Mouse (Mus musculus): Measurements from ENCODE around the gene Ahctf1. TPM values are rescaled to one million over a fixed set of nuclear protein-coding genes. Genes with fewer than 3 reads are reported as not detected.

The Ahctf1 gene
- total RNA-seq, 2 experiments from 2014 or later: 26.2 to 45.3 TPM

GRCm38 (mm10) chr1:179807468-179807867 is 4.0 kb upstream of the Ahctf1 start:
- no peak for DNase-seq (ENCODE audit: low spot score in 2 of 2)
- intact Hi-C loops (cut with DNase I): no loop called here

- no peak for DNase-seq (ENCODE audit: low spot score in 2 of 2)
- intact Hi-C loops (cut with DNase I): no loop called here
These were observed 2.3 kb upstream of the Ahctf1 start for GRCm38 (mm10) chr1:179805751-179806150.

DNA sequence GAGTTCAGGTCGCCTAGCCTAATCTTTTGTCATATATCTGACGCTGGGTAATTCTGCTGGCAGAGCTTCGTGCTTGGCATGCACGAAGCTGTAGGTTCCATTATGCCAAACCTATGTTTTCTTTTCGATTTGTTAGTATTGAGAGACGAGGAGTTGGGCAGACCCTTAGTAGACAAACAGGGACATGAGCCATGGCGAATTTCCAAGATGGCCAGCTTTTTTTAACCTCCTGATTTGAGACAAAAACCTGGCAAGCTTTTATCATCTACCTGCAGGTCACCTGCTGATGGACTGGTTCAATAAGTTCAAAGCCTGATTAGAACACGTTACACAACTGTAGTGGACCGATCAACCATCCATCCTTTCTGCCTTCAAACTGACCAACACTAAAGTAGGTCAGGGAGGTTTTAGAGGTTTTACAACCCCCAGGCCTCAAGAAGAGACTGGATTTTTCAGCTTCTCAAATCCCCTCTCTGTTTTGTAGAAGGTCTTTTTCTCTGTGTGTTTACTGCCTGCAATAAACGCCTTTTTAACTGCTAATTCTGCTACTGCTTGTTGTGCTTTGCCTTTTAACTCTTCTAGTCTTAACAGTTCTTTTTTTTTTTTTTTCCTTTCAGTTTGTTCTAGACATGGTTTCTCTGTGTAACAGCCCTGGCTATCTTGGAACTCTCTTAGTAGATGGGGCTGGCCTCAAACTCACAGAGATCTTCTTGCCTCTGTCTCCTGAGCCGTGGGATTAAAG is 831 bp upstream of the Ahctf1 start:
- intact Hi-C loops (cut with DNase I): loop anchor here (5.0 kb wide), 1 partner anchor 43 kb away; no protein-coding TSS in a partner anchor

GRCm38 (mm10) chr1:179802610-179803512 is 619 bp downstream of the Ahctf1 start, which contains the start of gene Gm10518:
Gene Gm10518, plus strand, starts transcription at chr1:179803376.
- intact Hi-C loops (cut with DNase I): loop anchor here (5.0 kb wide), 1 partner anchor 44 kb away; no protein-coding TSS in a partner anchor
- peak; percentile 69 to 78 for DNase-seq (ENCODE audit: low spot score in 2 of 2)

More for the DNA sequence above, 831 bp upstream of the Ahctf1 start:
- DNase-seq (ENCODE audit: low spot score in 2 of 2): no peak

DNA sequence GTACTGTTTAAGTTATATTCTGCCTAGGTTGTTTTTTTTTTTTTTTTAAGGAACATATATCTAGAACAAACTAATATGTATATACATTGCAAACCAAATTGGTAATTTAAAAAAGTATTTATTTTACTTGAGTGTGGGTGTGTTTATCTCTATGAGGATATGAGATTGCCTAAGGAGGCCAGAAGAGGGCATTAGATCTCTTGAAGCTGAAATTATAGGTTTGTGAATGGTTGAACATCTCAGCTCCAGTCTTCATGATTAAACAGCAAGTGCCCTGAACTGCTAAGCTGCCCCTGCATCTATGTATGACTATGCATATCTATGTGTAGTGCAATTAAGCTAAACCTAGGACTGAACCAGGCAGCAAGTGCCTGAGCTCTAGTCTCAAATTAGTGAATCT is 4.7 kb downstream of the Ahctf1 start:
- DNase-seq (ENCODE audit: low spot score in 2 of 2): no peak
- intact Hi-C loops (cut with DNase I): no loop called here

DNA sequence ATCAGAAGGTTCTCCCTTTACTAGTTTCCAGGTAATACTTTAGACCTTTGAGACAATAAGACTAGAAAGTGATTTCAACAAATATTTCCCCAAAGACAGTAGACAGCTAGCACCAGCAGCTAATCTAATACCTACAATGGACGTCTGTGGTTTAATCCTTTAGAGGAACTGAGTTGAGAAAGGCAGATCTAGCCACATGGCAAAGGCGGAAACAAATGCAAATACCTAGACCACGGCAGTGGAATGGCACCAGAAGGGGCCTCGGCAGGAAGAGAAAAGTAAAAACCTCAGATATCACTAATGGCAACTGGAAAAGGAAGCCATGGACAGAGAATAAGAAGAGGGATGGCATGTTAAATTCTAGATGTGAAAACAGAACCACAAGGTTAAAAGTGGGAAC is 16.2 kb downstream of the Ahctf1 start:
- intact Hi-C loops (cut with DNase I): no loop called here
- no peak for DNase-seq (ENCODE audit: low spot score in 2 of 2)

DNA sequence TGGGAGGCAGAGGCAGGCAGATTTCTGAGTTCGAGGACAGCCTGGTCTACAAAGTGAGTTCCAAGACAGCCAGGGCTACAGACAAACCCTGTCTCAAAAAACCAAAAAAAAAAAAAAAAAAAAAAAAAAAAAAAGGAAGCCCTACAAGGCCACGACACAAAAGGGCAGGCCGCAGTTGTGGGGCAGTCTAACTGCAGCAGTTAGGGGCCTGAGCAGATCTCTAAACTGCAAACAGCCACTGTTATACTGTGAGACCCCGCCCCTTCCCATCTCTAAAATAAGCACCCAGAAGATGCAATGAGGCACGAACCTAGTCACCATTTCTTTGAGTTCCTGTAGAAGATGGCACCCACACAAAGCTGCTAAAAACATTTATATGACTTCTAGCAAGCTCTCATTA is 18.0 kb downstream of the Ahctf1 start:
- DNase-seq (ENCODE audit: low spot score in 2 of 2): no peak
- intact Hi-C loops (cut with DNase I): no loop called here

DNA sequence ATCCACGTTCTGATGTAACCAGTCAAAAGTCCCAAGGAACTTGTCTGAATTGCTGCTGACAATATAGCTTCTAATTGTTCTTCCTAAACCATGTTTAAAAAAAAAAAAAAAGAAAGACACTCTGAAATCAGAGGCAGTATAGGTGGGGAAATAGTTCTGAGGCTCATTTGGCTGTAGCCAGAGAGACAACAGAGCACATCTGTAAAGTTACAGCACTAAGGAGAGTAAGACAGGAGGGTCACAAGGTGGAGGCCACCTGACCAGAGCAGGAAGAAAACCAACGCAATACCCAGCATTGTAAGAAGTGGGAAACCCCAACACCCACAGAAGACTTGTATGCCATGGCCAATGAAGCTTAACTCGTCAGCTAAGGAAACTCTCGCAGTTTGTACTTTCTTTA is 19.4 kb downstream of the Ahctf1 start:
- intact Hi-C loops (cut with DNase I): no loop called here
- no peak for DNase-seq (ENCODE audit: low spot score in 2 of 2)

DNA sequence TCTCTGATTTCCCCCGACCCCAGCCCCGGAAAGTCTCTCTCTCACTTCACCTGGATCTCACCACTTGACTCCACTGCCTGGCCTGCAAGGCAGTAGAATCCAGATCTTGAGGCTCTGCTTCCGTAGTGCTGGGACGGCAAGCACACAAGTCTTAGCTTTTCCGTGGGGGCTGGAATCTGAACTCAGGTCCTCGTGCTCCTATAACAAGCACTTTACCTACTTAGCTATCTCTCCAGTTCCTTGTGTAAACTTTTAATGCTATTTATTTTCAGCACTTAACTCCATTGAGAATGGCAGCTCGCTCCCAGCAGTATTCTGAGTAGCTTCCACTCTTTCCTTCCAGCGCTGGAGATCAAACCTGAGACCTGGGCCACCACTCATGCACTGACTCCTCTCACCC is 26.6 kb downstream of the Ahctf1 start:
- intact Hi-C loops (cut with DNase I): no loop called here
- no peak for DNase-seq (ENCODE audit: low spot score in 2 of 2)

DNA sequence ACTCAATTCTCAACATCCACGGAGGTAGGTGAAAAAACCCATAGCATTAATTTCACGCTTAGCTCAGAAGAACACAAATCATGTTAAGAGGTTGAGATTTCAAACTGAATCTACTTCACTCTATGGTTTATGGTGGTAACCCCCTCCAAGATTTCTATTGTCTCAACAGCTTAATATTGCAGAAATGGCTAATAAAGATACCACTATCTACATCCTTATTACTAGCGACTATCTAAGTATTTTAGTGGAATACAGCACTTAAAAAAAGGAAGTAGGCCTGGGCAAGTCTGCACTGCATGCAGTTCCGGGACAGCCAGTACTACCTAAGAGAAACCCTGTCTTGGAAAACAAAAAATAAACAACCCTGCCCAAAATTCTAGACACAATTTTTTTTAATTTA is 42.9 kb downstream of the Ahctf1 start:
- intact Hi-C loops (cut with DNase I): loop anchor here (10.0 kb wide), 1 partner anchor 226 kb away; no protein-coding TSS in a partner anchor
- DNase-seq (ENCODE audit: low spot score in 2 of 2): no peak

DNA sequence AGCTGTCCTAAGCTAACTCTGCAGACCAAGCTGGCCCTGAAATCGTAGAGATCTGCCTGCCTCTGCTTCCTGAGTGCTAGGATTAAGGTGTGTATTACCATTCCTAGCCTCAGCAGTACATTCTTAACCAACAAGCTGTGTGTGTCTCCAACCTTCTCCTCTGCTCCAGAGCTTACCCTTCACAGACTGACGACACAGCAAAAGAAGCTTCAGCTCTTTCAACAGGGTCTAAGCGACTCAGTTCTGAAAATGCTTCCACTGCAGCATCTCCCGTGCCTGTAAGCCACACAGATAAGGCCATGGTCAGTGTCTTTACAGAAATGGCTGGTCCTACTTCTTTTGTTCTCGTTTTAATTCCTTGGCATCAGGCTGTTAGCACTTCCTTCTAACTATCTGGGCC is 43.4 kb downstream of the Ahctf1 start:
- intact Hi-C loops (cut with DNase I): loop anchor here (10.0 kb wide), 1 partner anchor 225 kb away; no protein-coding TSS in a partner anchor

GRCm38 (mm10) chr1:179756477-179756876 is 47.0 kb downstream of the Ahctf1 start:
- intact Hi-C loops (cut with DNase I): no loop called here
- no peak for DNase-seq (ENCODE audit: low spot score in 2 of 2)

More for the DNA sequence above, 43.4 kb downstream of the Ahctf1 start:
- no peak for DNase-seq (ENCODE audit: low spot score in 2 of 2)

DNA sequence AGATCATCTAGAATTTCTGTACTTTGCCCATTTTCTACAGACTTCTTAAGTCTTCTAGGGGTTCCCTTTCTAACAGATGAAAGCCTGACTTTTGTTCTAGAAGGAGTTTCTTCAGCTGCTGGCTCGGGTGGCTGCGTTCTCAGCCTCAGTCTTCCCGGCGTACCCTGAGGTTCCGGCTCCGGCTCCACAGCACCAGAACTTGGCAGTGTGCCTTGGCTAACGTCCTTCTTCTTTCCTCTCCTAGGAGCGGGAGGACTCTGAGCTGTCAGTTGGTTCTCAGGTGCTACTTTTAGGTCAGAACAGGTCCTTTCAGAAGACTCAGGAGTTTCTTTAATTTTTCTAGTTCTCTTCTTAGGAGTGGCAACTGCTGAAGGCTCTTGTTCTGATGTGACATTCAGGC is 50.5 kb downstream of the Ahctf1 start:
- DNase-seq (ENCODE audit: low spot score in 2 of 2): no peak
- intact Hi-C loops (cut with DNase I): no loop called here

DNA sequence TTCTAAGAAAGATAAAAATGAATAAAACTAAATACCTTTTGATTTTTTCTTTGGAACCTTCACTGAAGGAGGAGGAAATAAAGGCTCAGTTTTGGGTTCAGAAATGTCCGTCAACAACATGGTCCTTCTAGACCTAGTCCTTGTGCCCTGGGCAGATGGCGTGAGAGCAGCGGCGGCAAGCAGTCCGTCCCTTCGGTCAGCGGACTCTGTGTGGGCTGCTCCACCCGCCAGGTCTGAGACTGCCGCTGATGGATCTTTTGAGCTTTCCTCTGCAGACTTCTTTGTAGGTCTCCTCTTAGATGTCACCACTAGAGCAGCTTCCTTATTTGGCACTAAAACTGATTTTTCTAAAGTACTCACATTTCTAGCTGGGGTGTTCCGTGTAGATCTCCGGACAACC is 51.2 kb downstream of the Ahctf1 start:
- no peak for DNase-seq (ENCODE audit: low spot score in 2 of 2)
- intact Hi-C loops (cut with DNase I): no loop called here

- no peak for DNase-seq (ENCODE audit: low spot score in 2 of 2)
- intact Hi-C loops (cut with DNase I): no loop called here
These were observed 58.3 kb downstream of the Ahctf1 start, which contains the start of gene Kif28 for GRCm38 (mm10) chr1:179745171-179745570. Gene Kif28, minus strand, starts transcription at chr1:179745271.

DNA sequence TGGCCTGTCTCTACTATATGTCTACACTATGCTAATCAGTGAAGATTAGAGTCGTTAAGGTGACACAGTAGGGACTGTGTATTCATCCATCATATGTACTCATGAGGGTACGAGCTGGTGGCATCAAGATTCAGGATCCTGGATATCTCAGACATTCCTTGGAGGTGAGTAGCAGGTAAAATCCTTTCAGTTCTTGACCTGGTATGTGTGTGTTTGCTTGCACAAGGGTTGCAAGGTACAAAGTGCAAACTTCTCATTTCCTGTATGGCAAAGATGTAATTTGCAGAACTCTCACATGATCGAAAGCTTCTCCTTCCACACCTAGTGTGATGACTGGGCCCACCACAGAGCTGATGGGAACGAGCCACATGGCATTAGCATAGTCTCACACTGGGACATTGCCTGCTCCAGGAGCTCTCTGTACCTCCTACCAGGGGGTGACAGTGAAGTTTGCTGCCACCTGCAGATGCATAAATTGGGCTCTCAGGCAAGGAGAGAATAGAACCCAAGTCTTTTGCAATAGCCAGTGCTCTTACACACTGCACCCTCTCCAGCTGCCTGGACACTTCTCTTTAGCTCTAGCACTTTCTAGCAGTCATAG is 59.8 kb downstream of the Ahctf1 start:
- intact Hi-C loops (cut with DNase I): no loop called here
- DNase-seq (ENCODE audit: low spot score in 2 of 2): no peak

DNA sequence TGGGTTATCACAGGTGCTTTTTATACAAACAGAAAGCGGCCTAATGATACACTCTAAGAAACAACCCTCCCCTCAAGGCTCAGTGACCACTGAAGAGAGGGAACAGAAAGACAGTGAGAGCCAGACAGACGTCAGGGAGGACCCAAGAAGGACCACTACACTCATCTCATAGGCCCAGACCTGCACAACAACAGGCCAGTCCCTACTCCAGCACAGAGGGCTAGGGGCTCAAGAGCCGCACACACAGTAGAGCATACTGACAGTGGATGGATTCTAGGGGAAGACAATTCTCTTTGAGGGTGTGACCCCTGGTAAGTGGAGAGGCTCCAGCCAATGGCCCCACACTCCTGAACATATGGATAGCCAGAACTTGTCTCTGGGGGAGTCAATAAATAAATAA is 67.0 kb downstream of the Ahctf1 start:
- DNase-seq (ENCODE audit: low spot score in 2 of 2): no peak
- intact Hi-C loops (cut with DNase I): loop anchor here (2.0 to 10.0 kb wide), 2 partner anchors 92 to 228 kb away; no protein-coding TSS in a partner anchor

GRCm38 (mm10) chr1:179734500-179735474 is 68.7 kb downstream of the Ahctf1 start:
- intact Hi-C loops (cut with DNase I): loop anchor here (10.0 kb wide), 1 partner anchor 90 kb away; no protein-coding TSS in a partner anchor
- peak; percentile 53 to 54 for DNase-seq (ENCODE audit: low spot score in 2 of 2)

- no peak for DNase-seq (ENCODE audit: low spot score in 2 of 2)
- intact Hi-C loops (cut with DNase I): loop anchor here (10.0 kb wide), 1 partner anchor 87 kb away; no protein-coding TSS in a partner anchor
These were observed 72.1 kb downstream of the Ahctf1 start for GRCm38 (mm10) chr1:179731391-179731790.

Data from left cerebral cortex, postnatal 36 days (tissue).